In the genomic region with DNA sequence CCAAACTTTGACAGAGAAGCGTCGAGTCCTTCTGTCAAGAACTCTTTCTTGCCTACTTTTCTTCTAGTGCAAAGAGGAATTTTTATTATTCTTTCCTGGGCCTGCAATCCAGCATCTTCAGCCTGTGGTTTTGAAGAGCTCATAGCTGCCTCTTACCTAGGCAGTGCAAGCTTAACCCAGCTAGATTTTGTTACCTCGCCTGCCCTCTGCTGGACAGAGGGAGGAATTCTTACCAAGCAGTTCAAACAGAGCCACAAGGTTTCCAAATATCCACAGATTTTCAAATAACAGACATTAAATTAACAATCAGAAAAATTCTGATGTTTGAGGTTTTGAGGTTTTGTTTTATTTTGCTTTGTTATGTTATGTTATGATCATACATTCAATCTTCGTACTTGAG, we compare ENCODE assay signal across 8 mouse cellular contexts.
DNase-seq lines count a peak whose midpoint lies in the region; ATAC-seq and TF ChIP-seq lines count a peak whose summit lies in the region.

No protein-coding gene starts in this region.

- no peaks in the 10 kb centered on the region for H3K9me3 ChIP-seq in lung, embryonic 14.5 days (ENCODE audit: low read depth, low read length)

- no peaks in the 10 kb centered on the region for H3K36me3 ChIP-seq in C2C12 (ENCODE audit: control insufficient read depth, insufficient read depth)
- H3K36me3 ChIP-seq in lung, embryonic 14.5 days (ENCODE audit: insufficient read depth): no peaks in the 10 kb centered on the region

- no peaks in the 10 kb centered on the region for H3K27me3 ChIP-seq in C2C12 (ENCODE audit: control insufficient read depth, insufficient read depth, insufficient read length)
- H3K27me3 ChIP-seq in lung, embryonic 14.5 days (ENCODE audit: insufficient read depth, low read length): no peaks in the 10 kb centered on the region

- no peaks in the 10 kb centered on the region for H3K79me3 ChIP-seq in C2C12 (ENCODE audit: low read depth)

- H3K27ac ChIP-seq in lung, embryonic 14.5 days (ENCODE audit: low read depth): no peak overlapping the region

- ATAC-seq in lung, embryonic 14.5 days (ENCODE audit: insufficient read depth): peak; percentile 80; the same call in 1 of the 2 replicates

- no peaks in the 10 kb centered on the region for H3K79me2 ChIP-seq in C2C12 (ENCODE audit: control insufficient read depth, insufficient read depth)

- WGBS in lung, embryonic 14.5 days: 20% methylated on average over 4 of the region's 4 CpGs

- no peak overlapping the region for H3K9ac ChIP-seq in lung, embryonic 14.5 days

- DNase-seq in ZHBTc4 (ENCODE audit: low read depth, low spot score): peak; percentile 81
- DNase-seq in cerebellum, postnatal 25 days: peak; percentile 65 to 80
- DNase-seq in frontal cortex, postnatal 25 days (ENCODE audit: low spot score in 2 of 2): peak; percentile 68 to 70
- peak; percentile 82 to 84 for DNase-seq in kidney, postnatal 4 days
- peak; percentile 89 for DNase-seq in lung, embryonic 14.5 days
- peak; percentile 76 for DNase-seq in right cerebral cortex, adult 18-20 months
- peak; percentile 60 for DNase-seq in urinary bladder, postnatal 25 days (ENCODE audit: low spot score)

- no peak overlapping the region for H3K4me2 ChIP-seq in lung, embryonic 14.5 days

- H3K4me3 ChIP-seq in C2C12 (ENCODE audit: insufficient read depth, poor library complexity, severe bottlenecking): no peak overlapping the region
- H3K4me3 ChIP-seq in lung, embryonic 14.5 days (ENCODE audit: low read depth, low read length): no peak overlapping the region

- no peak overlapping the region for H3ac ChIP-seq in C2C12 (ENCODE audit: control insufficient read depth, insufficient read length, low read depth)

- no peaks in the 10 kb centered on the region for H3K4me1 ChIP-seq in lung, embryonic 14.5 days (ENCODE audit: insufficient read depth)

- peak; percentile 13 for TF ChIP-seq CTCF in C2C12 (IDR thresholded peaks at IDR 0.05; ENCODE audit: control insufficient read depth, insufficient read depth, insufficient read length)
- peak; percentile 87 for TF ChIP-seq CTCF in lung, embryonic 14.5 days (IDR thresholded peaks at IDR 0.05; ENCODE audit: low read depth)

TF ChIP-seq in C2C12, 6 proteins besides CTCF, POLR2A, EP300 and RAD21:
- TF ChIP-seq MYOG (IDR thresholded peaks at IDR 0.05; ENCODE audit: control insufficient read depth, extremely low read depth, insufficient read length) (no peak), USF1 (IDR thresholded peaks at IDR 0.05; ENCODE audit: low read depth) (no peak)
